Mouse (Mus musculus): Measurements from ENCODE around the gene Fem1b.

DNA sequence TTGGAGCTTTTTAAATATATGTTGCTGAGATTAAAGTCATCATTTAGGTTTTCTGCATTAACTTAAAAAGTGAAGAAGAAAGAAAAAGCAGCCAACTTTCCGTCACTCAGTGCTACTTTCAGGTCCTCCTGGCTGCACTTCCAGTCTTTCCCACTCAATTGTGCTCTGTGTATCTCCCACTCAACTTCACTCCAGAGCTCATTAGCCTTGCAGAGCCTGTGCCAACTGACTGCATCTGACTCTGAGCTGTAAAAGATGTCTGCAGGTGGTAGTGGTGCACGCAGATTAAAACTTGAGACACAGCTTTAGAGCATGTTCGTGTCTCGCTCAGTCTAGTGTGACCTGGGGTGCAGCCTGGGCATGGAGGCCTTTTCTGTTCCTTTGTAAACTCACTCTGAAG, 53.4 kb downstream of the Fem1b start:
- TF ChIP-seq E2F4 (IDR thresholded peaks at IDR 0.05; ENCODE audit: insufficient read depth) (no peak), USF1 (IDR thresholded peaks at IDR 0.05; ENCODE audit: low read depth) (no peak), POLR2A (IDR thresholded peaks at IDR 0.05; ENCODE audit: insufficient read length, low read depth) (no peak), SRF (IDR thresholded peaks at IDR 0.05; ENCODE audit: control insufficient read depth, insufficient read length, low read depth) (no peak), TCF12 (IDR thresholded peaks at IDR 0.05; ENCODE audit: insufficient read depth, poor library complexity, severe bottlenecking) (no peak), MAX (IDR thresholded peaks at IDR 0.05; ENCODE audit: low read depth) (no peak), MYOG (IDR thresholded peaks at IDR 0.05; ENCODE audit: control insufficient read depth in 1 of 3, insufficient read depth in 1 of 3, insufficient read length in 2 of 3, low read depth in 2 of 3) (no peak), POLR2AphosphoS2 (IDR thresholded peaks at IDR 0.05; ENCODE audit: insufficient read length, low read depth) (no peak), REST (IDR thresholded peaks at IDR 0.05; ENCODE audit: insufficient read depth, insufficient read length) (no peak), MYOD1 (IDR thresholded peaks at IDR 0.05; ENCODE audit: control insufficient read depth in 1 of 3, insufficient read length in 2 of 3, low read depth in 2 of 3) (no peak), TCF3 (IDR thresholded peaks at IDR 0.05; ENCODE audit: insufficient read length, low read depth) (no peak)
